Mouse (Mus musculus): ENCODE results near the gene Etv3. TPM values are rescaled to one million over a fixed set of nuclear protein-coding genes. Genes with fewer than 3 reads are reported as not detected.
"Not testable (repeated sequence)": the region's sequence is repeated elsewhere in the genome, so short reads cannot be mapped to it uniquely, and the experiment has no call there.

The Etv3 gene
- polyA plus RNA-seq, 1 experiment, result 15.8 TPM

GRCm38 (mm10) chr3:87533667-87534378, 8.6 kb downstream of the Etv3 start:
- Histone ChIP-seq H3K4me3 (ENCODE audit: insufficient read depth, low read depth, low read length) (no peak overlapping the region), H3K27ac (replicated peaks; ENCODE audit: low read depth, low read length) (no peak overlapping the region), H3K4me1 (ENCODE audit: control insufficient read depth, insufficient read depth, insufficient read length, low read length) (no peaks in the 10 kb centered on the region)

DNA sequence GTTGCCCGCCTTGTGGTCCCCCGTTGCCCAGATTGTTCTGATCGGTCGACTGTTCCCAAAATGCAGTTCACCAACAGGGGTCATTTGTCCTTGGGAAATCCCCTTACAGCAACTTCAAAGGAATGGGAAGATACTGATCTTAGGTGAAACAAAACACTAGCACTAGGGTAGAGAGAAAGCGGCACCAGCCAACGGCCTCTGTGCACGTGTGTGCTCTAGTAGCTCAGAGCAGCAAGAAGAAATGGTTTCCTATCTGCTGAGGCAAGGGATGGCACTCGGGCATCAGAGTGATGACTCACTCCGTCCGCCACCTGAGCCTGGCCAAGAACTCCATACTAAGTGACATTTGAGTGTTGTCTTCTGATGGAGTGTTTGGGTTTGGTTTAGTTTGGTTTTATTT, 12.8 kb downstream of the Etv3 start:
- Histone ChIP-seq H3K4me1 (ENCODE audit: control insufficient read depth, insufficient read depth, insufficient read length, low read length) (peaks cover 23% of the 10 kb centered on the region), H3K4me3 (ENCODE audit: insufficient read depth, low read depth, low read length) (no peak overlapping the region), H3K27ac (replicated peaks; ENCODE audit: low read depth, low read length) (no peak overlapping the region)

DNA sequence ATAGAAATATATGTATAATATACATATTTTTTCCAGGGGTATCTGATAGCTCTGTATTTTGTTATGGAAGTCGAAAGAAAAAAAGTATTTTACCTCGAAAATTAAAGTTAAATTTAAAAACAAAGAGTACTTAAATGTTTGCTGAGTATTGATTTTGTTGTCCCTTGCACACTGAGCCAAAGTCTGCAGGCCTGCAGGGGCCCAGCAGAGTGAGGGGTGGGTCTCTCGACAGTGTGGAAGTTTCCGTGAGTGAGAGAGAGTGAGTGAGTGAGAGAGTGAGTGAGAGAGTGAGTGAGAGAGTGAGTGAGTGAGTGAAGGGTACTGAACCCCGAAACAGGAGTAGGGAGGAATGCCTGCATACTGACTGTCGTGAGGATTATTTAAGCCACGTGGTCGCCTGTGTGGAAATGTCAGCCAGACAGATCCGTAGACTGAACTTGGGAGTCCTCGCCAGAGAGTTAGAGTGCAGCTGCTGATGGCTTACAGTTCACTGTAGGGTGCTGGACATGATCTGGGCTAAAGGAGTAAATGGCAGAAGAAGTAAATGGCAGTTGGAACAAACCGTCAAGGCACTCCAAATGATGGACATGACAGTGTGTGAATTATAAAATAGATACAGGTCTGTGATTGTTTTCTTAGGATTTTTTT, 14.9 kb downstream of the Etv3 start:
- no peak overlapping the region for H3K4me3 ChIP-seq (ENCODE audit: insufficient read depth, low read depth, low read length)
- no peak overlapping the region for H3K27ac ChIP-seq (replicated peaks; ENCODE audit: low read depth, low read length)

GRCm38 (mm10) chr3:87540714-87541113, 15.5 kb downstream of the Etv3 start:
- peaks cover 23% of the 10 kb centered on the region for H3K4me1 ChIP-seq (ENCODE audit: control insufficient read depth, insufficient read depth, insufficient read length, low read length)
- no peak overlapping the region for H3K27ac ChIP-seq (replicated peaks; ENCODE audit: low read depth, low read length)
- no peak overlapping the region for H3K4me3 ChIP-seq (ENCODE audit: insufficient read depth, low read depth, low read length)

More for the DNA sequence above, 14.9 kb downstream of the Etv3 start:
- H3K4me1 ChIP-seq (ENCODE audit: control insufficient read depth, insufficient read depth, insufficient read length, low read length), result peaks cover 23% of the 10 kb centered on the region

DNA sequence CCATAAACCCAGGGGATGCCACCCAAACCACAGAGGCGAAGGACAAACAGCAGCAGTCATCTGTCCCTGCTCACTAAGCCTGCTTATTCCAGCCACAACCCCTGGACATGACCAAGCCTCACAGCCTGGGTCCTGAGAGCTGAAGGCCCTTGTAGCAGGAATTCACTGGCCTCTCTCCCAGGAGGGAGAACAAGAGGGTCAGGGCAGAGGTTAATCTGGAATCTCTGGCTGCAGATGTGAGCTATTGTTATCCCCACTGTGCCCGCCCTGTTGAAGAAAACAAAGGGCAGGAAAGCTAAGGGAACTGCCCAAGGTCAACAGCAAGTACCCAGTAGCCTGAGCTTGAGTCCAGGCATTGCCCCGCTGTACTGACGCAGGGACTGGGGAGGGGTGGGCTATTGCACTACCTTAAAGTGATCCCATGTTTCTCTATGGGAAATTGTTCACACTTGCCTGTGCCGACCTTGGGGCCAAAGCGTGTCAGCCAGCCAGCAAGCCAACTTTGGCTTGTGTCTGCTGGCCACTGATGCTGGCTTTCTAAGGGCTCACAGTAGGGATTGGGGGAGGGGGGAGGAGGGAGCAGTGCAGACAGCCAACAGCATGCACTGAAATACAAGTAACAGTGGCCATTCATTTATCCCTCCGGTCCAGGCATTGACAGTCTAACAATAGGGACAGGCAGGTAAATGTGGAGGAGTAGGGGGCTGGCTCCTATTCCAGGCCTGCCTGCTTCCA, 17.4 kb downstream of the Etv3 start:
- peak overlapping the region; percentile 13; the same call in 1 of the 2 replicates for H3K27ac ChIP-seq (replicated peaks; ENCODE audit: low read depth, low read length)
- no peak overlapping the region for H3K4me3 ChIP-seq (ENCODE audit: insufficient read depth, low read depth, low read length)
- H3K4me1 ChIP-seq (ENCODE audit: control insufficient read depth, insufficient read depth, insufficient read length, low read length), result peaks cover 23% of the 10 kb centered on the region

DNA sequence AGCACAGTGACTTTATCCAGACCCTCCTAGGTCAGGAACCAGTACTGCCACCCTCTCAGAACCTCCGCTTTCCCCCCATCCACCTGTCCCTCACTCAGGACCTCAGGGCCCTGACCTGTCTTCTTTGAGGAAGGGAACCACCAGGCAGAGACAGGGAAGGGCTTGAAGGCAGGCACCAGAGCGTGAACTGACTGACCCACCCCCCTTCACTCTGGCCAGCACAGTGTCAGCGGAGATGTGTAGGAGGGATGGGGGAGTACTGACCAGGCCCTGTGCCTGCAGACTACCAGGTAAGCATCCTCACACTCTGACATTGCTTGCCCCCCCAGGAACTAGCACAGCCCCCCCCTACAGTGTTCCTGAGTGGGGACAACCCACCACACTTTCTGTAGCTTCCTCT, 20.3 kb downstream of the Etv3 start:
- Histone ChIP-seq H3K27ac (replicated peaks; ENCODE audit: low read depth, low read length) (no peak overlapping the region), H3K4me1 (ENCODE audit: control insufficient read depth, insufficient read depth, insufficient read length, low read length) (peaks cover 23% of the 10 kb centered on the region), H3K4me3 (ENCODE audit: insufficient read depth, low read depth, low read length) (no peak overlapping the region)

- H3K4me3 ChIP-seq (ENCODE audit: insufficient read depth, low read depth, low read length), result no peak overlapping the region
- no peak overlapping the region for H3K27ac ChIP-seq (replicated peaks; ENCODE audit: low read depth, low read length)
- H3K4me1 ChIP-seq (ENCODE audit: control insufficient read depth, insufficient read depth, insufficient read length, low read length), result peaks cover 15% of the 10 kb centered on the region
These were observed 21.1 kb downstream of the Etv3 start for GRCm38 (mm10) chr3:87546291-87546721.

DNA sequence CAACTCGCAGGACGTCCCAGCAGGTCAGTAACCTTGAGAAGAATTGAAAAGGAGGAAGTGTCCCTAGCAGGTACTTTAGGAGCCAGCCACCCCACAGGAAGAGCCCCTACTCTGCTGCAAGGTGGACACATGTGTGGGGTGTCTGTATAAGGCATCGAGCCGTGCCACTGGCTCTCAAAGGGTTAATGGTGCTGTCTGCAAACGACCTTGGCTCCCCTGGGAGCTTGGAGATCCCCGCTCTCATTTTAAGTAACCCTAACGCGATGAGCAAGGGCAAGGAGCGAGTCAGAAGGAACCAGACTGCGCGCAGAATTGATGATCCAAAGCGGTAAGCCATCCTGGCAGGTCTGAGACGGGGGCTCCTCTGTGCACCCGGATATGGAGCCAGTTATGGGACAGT, 24.7 kb downstream of the Etv3 start:
- Histone ChIP-seq H3K4me1 (ENCODE audit: control insufficient read depth, insufficient read depth, insufficient read length, low read length) (peaks cover 3% of the 10 kb centered on the region), H3K27ac (replicated peaks; ENCODE audit: low read depth, low read length) (no peak overlapping the region), H3K4me3 (ENCODE audit: insufficient read depth, low read depth, low read length) (no peak overlapping the region)

GRCm38 (mm10) chr3:87552327-87552726, 27.1 kb downstream of the Etv3 start:
- H3K27ac ChIP-seq (replicated peaks; ENCODE audit: low read depth, low read length), result no peak overlapping the region

DNA sequence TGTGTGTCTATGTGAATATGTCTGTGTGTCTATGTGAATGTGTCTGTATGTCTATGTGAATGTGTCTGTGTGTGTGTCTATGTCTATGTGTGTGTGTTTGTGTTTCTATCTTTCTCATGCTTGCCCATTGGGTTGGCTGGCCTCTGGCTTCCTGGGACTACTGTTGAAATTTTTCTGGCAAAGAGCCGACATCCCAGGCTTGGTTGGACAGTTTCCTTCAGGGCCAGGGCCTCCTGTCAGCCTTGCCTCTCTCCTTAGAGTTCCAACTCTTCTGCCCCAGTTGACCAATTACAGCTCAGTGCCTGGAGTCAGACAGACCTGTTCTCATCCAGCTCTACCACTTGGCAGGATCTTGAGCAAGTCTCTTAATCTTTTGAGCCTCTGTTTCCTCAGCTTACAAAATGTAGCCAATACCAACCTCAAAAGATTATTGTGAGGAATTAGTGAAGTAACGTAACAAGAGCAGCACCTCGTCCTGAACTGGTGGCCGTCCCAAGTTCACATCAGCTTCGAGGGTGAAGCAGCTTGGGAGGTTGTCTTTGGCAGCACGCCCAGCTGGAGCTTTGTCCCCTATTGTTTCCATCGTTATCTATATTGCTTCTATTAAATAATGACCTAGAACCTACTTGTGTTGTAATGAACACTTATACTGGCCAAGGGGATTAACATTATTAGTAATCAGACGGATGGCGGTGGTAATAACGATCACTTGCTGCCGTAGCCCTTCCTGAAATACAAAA, 28.2 kb downstream of the Etv3 start:
- Histone ChIP-seq H3K27ac (replicated peaks; ENCODE audit: low read depth, low read length) (peak overlapping the region; percentile 26; the same call in 1 of the 2 replicates), H3K4me3 (ENCODE audit: insufficient read depth, low read depth, low read length) (no peak overlapping the region), H3K4me1 (ENCODE audit: control insufficient read depth, insufficient read depth, insufficient read length, low read length) (peaks cover 3% of the 10 kb centered on the region)

More at GRCm38 (mm10) chr3:87552327-87552726, 27.1 kb downstream of the Etv3 start:
- no peak overlapping the region for H3K4me3 ChIP-seq (ENCODE audit: insufficient read depth, low read depth, low read length)
- H3K4me1 ChIP-seq (ENCODE audit: control insufficient read depth, insufficient read depth, insufficient read length, low read length), result peaks cover 3% of the 10 kb centered on the region

- not testable (repeated sequence) for H3K4me3 ChIP-seq (ENCODE audit: insufficient read depth, low read depth, low read length); H3K27ac ChIP-seq (replicated peaks; ENCODE audit: low read depth, low read length)
These were observed 29.7 kb downstream of the Etv3 start for GRCm38 (mm10) chr3:87554859-87555258.

DNA sequence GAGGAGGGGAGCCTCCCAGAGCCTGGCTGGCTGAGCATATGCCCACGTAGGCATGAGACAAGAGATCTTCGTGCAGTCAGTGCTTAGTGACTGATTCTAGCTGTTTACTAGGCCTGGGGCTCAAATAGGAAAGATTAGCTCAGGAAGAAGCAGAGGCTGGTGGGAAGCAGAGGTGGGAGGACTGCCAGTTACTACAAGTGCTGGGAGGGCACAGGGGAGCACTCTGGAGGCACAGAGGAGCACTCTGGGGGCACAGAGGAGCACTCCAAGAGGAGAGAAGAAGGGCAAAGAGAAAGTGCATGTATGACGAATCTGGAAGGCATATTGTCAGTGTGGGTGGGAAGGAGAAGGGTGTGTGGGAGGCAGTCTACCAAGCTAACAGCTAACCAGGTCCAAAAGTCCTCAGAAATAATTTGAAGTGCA, 30.9 kb downstream of the Etv3 start:
- Histone ChIP-seq H3K4me1 (ENCODE audit: control insufficient read depth, insufficient read depth, insufficient read length, low read length) (peaks cover 3% of the 10 kb centered on the region), H3K27ac (replicated peaks; ENCODE audit: low read depth, low read length) (no peak overlapping the region), H3K4me3 (ENCODE audit: insufficient read depth, low read depth, low read length) (no peak overlapping the region)

More at GRCm38 (mm10) chr3:87554859-87555258, 29.7 kb downstream of the Etv3 start:
- H3K4me1 ChIP-seq (ENCODE audit: control insufficient read depth, insufficient read depth, insufficient read length, low read length), result not testable (repeated sequence)

DNA sequence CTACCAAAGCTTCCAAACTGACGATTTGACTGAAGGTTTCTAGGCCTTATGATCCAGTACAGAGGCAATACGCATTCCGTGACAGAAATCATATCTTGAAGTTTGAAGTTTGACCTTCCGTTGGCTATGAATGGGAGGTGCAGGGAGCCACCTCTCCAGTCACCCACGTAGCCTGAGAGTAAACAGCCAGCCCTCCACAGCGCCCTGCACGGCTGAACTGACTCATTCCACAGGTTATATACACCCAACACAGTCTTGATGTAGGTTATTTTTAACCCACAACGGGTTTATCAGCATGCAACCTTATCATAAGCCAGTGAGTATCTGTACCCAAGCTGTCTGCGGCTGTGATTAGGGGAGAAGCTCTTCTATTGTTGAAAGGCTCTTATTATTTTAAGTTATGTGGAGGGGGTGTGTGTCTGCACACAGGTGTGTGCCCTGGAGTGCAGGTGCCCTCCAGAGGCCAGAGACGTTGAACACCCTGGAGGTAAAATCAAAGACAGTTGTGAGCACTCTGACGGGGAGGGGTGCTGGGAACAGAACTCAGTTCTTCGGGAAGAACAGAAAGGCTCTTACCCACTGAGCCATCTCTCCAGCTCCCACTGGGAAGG, 31.6 kb downstream of the Etv3 start:
- H3K4me1 ChIP-seq (ENCODE audit: control insufficient read depth, insufficient read depth, insufficient read length, low read length), result peaks cover 3% of the 10 kb centered on the region
- H3K27ac ChIP-seq (replicated peaks; ENCODE audit: low read depth, low read length), result no peak overlapping the region
- no peak overlapping the region for H3K4me3 ChIP-seq (ENCODE audit: insufficient read depth, low read depth, low read length)

- H3K4me1 ChIP-seq (ENCODE audit: control insufficient read depth, insufficient read depth, insufficient read length, low read length), result no peaks in the 10 kb centered on the region
- H3K27ac ChIP-seq (replicated peaks; ENCODE audit: low read depth, low read length), result no peak overlapping the region
These were observed 34.9 kb downstream of the Etv3 start for GRCm38 (mm10) chr3:87560156-87560555.

More at GRCm38 (mm10) chr3:87560156-87560555, 34.9 kb downstream of the Etv3 start:
- no peak overlapping the region for H3K4me3 ChIP-seq (ENCODE audit: insufficient read depth, low read depth, low read length)

Measured in brown adipose tissue, adult 24 weeks (tissue).